ENCODE assay signal across 1 mouse cellular context in genomic region chr11:98544890-98545677, GRCm38 (mm10).
A peak's percentile ranks its signal among the peaks of the same experiment; 100 is the strongest.
TF ChIP-seq lines count a peak whose summit lies in the region.

No protein-coding gene starts in this region.

TF ChIP-seq in CH12.LX, 34 proteins besides CTCF, POLR2A, EP300 and RAD21 (continued from another document):
- TF ChIP-seq NELFE (IDR thresholded peaks at IDR 0.05; ENCODE audit: low read depth, low read length) (no peak), MAZ (IDR thresholded peaks at IDR 0.05; ENCODE audit: low read depth, low read length) (peak; percentile 89), E2F4 (IDR thresholded peaks at IDR 0.05; ENCODE audit: insufficient replicate concordance, low read depth, low read length) (no peak), CHD2 (IDR thresholded peaks at IDR 0.05; ENCODE audit: low read length) (peak; percentile 96), MXI1 (IDR thresholded peaks at IDR 0.05; ENCODE audit: low read depth, low read length) (no peak), IRF4 (IDR thresholded peaks at IDR 0.05; ENCODE audit: low read depth, low read length) (peak; percentile 33; the same call in 1 of the 2 replicates), ZNF384 (IDR thresholded peaks at IDR 0.05; ENCODE audit: low read depth, low read length) (peak; percentile 56; the same call in 1 of the 2 replicates)
